Mouse (Mus musculus) gastrocnemius, postnatal 4 days (tissue): Measurements from ENCODE around the gene Rpl13. TPM values are rescaled to one million over a fixed set of nuclear protein-coding genes. Genes with fewer than 3 reads are reported as not detected.
"Not testable (repeated sequence)": the region's sequence is repeated elsewhere in the genome, so short reads cannot be mapped to it uniquely, and the experiment has no call there.

ENCODE experiments used
- DNase-seq, 2 experiments: peaks; one replicate each; pipeline ENCODE4 v3.0.0; 2021 to 2022; ENCODE audit warnings: low spot score in 2 of 2, mixed read lengths in 2 of 2
- long read RNA-seq, 2 experiments: library from polyadenylated mRNA; stranded (forward); transcript quantifications; one replicate each; pipeline ENCODE4 v2.0.0; 2021
- total RNA-seq, 2 experiments: library from RNA; stranded (reverse); gene quantifications; 2 replicates each; pipeline ENCODE4 v1.2.3; 2021

Gene Rpl13
- 100 to 1,000 TPM; 798 to 871 TPM for total RNA-seq
- long read RNA-seq, experiment 1, transcript Rpl13-201 (6 exons, 780 nt): major isoform, 522 of 538 reads
- long read RNA-seq, experiment 1, partial matches to known transcripts: 8 of 538 reads
- long read RNA-seq, experiment 1, other reads (novel, unspliced or antisense): 7 of 538 reads
- long read RNA-seq, experiment 2, transcript Rpl13-201 (6 exons, 780 nt): major isoform, 570 of 584 reads
- long read RNA-seq, experiment 2, partial matches to known transcripts: 7 of 584 reads
- long read RNA-seq, experiment 2, other reads (novel, unspliced or antisense): 7 of 584 reads

DNA sequence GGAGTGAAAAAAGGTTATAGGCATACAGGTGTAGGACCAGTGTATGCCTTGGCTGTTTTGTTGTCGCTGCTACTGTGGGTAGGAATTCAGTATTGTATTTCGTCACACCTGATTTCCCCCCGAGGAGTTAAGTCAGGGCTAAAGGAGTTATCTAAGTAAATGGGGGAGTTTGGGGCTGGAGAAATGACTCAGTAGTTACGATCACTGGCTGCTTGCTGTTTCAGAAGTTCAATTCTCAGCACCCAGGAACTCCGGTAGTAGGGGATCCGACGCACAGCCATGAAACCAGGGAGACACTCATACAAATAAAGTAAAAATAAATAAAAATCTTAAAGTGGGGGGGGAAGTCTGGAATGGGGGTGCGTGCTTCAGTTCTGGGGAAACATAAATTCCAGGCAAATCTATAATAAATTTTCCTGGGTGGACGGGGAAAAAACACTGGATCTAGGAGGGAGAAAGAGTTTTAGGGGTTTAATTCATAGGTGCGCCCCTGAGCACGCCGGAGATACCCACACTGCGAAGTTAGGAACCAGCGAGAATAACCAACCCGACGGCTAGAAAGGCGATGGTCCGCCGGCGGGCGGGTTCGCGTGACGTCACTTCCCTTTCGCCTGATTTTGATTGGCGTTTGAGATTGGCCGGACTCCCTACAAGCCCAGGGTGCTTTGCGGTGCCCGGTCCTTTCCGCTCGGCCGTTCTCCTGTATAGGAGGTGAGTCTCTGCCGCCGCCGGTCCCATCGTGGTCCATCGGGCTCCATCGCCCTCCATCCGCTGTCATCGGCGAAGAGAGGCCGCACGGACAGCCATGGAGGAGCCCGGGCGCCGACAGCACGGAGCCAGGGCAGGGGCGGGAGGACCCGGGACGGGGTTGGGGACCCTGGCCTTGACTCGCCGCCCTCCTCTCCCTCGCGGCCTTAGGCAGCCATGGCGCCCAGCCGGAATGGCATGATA lies at the start of gene Rpl13:
Gene Rpl13, plus strand, starts transcription at position 616 of the 951 bp plus-strand sequence.
- peak; percentile 94 to 98 for DNase-seq

DNA sequence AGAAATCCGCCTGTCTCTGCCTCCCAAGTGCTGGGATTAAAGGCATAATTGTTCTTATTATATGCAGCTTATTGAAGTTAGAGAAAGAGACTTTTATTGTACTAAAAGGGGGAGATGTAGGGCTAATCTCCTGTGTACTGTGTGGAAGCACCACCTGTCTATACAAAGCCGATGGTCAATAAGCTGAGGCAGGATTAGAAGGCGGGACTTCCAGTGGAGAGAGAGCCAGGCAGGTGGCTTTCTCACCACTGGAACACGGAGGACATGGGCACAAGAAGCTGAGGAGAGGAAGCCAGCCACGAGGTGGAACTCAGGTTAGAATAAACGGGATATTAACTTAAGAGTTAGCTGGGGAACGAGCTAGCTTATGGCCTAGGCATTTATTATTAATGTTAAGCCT lies 39.4 kb upstream of the Rpl13 start, which contains the start of gene Spg7:
Gene Spg7, plus strand, starts transcription at position 222 of the 400 bp plus-strand sequence.
- no peak for DNase-seq

DNA sequence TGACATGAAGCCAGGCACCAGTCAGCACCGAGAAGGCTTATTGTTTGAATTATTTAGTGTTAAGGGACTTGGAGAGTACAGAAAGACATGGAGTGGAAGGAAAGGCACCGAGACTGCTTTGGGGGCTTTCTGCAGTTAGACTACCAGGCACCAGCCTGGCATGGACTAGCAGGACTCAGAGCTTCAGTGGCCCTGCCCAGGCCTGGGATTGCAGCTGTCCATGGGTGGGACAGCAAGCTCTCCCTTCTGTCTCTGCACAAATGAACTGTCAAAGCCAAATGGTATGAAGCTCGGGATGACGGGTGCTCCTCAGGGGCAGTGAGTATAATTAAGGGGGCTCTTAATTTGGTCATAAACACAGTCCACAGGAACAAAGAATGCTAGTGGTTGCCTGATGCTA lies 38.1 kb upstream of the Rpl13 start:
- no peak for DNase-seq

DNA sequence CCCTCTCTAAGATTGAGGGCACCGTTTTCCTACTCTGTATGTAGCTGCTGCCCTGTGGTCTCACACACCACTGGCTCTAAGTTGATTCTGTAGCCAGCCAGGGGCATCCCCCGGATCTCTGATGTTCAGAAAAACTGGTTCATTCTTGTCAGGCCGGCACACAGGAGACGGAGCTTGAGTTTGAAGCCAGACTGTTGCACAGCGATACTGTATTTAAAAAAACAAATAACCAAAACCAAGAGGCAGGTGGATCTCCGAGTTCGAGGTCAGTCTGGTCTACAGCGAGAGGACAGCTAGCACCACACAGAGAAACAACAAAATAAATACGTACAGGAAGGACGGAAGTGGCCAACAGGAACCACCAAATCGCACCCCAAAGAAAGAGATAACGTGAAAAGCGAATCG lies 37.3 kb upstream of the Rpl13 start:
- no peak for DNase-seq

DNA sequence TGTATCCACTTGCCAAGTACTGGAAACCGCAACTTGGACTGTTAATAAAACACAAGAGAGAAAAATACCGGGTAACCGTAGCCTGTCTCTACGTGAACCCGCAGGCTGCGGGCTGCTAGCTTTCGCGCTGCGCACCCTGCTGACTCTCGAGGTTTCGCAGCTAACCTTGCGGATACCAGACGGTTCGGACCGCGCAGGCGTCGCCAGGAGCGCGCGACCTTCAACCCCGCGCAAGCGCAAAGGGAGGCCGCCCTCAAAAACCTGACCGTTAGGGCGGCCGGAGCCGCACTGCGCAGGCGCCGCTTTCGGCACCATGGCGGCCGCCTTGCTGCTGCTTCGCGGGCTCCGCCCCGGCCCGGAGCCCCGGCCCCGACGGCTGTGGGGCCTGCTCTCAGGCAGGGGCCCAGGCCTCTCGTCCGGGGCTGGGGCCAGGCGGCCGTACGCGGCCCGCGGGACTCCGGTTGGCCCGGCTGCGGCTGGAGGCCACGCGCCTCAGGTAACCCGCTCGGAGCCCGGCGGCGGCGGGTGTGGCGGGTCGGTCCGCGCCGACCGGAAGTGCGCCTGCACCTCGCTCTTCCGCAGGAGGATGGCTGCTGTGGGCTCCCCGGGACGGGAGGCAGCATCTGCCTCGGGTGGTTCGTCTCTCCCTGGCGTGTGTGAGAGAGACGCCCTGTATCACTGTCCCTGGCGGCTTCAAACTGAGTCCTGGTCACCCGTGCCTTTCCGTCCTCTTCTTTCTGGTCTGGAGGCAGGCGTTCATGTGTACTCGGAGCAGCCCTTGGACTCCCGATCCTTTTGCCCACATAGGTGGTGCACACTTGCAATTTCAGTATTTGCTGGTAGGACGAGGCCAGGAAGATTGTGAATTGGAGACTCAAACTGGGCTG lies 36.7 kb upstream of the Rpl13 start:
- DNase-seq: peak; percentile 94 to 96

DNA sequence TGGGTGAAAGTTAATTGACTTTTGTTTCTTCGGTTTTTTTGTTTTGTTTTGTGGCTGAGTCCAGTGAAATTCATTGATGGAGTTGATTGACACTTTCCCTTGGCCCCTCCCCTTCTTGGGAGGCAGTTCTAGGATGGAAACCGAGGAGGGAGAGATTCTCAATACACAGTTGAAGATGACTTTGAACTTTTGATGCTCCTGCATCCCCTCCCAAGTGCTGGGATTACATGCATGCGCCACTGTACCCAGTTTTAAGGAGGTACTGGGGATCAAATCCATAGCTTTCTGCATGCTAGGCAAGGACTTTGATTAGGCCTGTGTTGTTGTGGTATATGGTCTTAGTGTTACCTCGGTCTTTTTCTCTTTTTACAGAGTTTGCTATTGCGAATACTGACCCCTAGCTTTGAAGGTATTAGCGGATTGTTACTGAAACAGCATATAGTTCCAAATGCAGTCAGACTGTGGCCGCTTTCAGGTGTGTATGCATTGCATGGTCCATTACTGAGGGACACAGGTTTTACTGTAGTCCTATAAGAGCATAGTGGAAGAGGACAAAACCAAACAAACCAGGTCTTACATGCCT lies 36.0 kb upstream of the Rpl13 start:
- DNase-seq: no peak

DNA sequence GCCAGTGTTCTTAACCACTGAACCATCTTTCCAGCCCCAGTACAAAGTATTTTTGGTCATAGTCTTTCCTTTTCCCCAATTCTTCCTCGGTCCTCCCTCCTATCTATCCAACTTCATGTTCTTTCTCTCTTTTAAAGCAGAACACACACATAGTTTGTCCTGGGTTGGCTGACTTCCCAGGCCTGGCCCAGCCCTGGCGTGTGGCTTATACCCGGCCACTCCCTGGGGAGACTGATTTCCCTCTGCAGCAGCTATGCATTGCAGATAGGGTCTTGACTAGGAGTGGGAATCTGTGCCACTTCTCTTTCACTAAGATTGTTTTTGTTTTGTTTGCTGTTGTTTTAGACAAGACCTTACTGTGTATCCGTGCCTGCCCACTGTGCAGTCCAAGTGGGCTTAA lies 31.0 kb upstream of the Rpl13 start:
- no peak for DNase-seq

DNA sequence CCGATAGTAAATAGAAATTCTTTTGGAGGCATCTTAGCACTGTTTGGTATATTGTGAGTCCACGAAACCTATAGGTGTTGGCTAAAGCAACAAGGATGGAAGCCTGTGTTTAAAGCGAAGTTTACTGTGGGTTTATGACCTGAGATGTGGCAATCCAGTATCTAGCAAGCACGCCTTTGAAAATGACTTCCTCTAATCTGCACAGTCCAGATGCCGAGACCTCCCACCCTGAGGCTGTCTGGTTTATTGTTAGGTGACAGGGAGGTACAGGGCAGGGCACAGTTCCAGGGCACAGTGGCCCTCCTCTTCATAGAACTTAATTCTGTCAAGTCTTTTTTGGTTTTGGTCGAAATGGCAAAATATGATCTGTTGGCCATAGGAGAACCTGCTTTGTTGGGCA lies 24.9 kb upstream of the Rpl13 start:
- DNase-seq: no peak

DNA sequence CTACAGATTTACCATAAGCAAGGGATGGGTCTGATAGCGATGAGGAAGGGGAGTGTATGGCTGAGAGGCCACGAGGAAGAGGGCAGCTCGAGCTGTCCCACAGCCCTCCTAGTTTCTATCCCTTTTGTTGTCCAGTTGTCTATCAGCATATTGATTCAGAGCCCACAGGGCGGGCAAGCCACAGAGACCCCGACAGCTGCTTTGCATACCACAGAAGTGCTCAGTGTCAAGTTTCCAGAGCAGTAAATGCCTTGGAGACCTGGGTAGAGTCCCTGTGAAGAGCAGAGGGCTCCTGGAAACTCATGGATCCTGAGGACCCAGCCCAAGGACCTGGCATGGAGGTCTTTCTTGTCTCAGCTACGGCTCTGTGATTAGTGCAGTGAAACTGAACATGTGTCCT lies 19.2 kb upstream of the Rpl13 start:
- DNase-seq: no peak

DNA sequence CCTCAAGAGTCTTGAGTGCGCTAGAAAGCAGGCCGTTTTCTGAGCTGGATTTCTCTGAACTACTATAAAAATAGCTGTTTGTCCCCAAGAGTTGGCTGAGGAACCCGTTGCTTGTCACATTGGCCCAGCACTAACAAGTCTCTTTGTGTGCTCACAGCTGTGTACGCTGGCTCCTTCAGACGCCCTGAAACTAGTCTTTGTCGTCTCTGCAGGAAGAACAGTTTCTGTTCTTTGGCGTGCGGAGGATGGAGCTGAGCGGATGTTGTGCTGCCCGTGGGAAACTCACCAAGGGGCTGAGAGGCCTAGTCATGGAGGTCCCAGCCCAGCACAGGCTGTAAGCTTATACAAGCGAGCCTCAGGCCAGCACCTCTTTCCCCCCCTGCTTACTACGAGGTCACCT lies 18.5 kb upstream of the Rpl13 start:
- no peak for DNase-seq

DNA sequence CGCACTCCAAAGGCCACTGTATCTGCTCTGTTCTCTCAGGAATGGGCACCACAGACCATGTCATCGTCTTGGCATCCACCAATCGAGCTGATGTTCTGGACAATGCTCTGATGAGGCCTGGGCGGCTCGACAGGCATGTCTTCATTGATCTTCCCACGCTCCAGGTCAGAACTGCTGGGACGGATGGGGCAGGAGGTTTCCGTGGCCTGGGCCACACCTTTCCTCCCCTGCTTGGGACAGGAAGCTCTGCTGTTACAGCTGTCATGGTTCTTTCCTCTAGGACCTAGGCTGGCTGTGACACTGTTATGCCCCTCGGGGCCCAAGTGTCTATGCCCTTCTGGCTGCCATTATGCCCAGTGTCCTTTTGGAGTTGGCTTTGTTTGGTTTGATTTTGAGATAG lies 14.9 kb upstream of the Rpl13 start:
- DNase-seq: no peak

DNA sequence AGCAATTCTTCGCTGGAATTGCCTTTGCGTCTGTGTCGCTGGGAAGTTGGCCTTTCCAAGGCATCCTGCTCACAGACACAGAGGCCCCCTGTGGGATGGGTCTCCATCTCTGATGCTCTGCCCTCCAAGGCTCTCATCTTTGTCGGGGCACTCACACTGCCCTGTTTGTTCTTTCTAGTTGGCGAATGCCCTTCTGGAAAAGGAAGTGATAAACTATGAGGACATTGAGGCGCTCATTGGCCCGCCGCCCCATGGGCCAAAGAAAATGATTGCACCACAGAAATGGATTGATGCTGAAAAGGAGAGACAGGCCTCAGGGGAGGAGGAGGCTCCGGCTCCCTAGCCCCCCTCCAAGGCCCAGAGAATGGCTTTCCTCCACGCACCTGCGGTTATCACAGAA lies 4.9 kb upstream of the Rpl13 start:
- DNase-seq: no peak

DNA sequence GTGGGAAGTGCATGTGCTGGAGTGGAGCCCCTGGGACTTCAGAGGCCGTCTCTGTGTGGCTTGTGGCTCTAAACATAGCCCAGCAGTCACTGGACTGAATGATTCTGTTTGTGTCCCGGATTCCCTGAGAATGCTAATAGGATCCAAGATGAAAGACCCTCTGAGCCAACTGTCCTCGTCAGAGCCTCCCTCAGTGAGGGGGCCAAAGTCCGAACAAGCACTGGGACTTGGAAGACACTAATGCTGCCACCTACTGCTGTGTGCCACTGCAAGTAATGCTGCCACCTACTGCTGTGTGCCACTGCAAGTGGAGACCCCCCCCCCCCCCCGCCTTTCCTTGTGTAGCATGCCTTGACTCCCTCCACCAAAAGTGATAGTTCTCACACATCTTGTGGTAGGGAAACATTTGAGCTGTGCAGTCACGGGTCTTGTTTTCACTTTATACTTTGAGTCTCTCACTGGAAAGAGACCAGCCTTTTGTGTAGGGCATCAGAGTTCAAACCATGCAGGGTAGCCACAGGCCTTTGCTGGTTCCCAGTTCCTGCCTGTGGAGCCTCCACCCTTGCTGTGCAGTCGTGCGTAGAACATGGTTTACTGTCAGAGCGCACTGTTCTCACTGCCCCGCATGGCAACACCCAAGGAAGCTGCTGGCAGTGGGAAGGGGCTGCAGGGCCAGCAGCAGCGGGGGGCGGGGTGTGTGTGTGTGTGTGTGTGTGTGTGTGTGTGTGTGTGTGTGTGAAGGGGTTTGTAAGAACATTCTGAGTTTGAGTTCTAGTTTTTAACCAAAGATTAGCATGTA lies 4.2 kb upstream of the Rpl13 start:
- DNase-seq: no peak

DNA sequence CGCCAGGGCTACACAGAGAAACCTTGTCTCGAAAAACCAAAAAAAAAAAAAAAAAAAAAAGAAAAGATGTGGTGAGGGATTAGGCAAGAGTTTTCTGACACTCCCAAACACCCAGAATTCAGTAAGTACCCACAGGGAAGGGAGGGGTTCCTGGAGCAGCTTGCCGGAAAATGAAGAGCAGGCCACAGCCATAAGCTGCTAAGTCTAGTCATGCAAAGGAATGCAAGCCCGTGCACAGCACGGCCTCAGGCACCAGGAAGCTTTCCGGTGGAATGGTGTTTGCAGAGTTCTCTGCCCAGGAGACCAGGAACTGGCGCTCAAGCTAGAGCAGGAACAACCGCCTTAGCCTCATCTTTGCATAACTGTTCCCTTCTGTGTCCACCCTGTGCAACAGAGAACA lies 1.9 kb upstream of the Rpl13 start:
- no peak for DNase-seq

DNA sequence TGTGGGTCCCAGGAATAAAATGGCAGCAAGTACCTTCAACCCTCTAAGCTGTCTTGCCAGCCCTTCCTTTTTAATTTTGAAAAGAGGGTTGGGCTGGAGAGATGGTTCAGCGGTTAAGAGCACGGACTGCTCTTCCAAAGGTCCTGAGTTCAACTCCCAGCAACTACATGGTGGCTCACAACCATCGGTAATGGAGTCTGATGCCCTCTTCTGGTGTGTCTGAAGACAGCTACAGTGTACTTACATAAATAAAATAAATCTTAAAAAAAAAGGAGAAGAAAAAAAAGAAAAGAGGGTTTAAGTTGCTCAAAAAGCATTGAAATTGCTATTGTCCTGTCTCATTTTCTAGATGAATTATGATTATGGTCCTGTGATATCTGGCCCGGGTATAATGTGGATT lies 906 bp upstream of the Rpl13 start:
- DNase-seq: no peak

DNA sequence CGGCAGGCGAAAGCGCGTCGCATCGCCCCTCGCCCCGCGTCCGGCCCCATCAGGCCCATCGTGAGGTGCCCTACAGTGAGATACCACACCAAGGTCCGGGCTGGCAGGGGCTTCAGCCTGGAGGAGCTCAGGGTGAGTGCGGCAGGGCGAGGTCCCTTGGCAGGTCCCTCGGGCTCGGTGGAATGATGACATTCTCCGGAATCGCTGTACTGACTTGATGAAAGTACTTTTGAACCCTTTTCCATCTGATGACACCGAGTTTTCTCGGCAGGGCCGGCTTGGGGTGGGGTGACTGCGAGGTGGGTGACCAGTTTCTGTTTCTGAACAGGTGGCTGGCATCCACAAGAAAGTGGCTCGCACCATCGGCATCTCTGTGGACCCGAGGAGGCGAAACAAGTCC lies 705 bp downstream of the Rpl13 start:
- not testable (repeated sequence) for DNase-seq

DNA sequence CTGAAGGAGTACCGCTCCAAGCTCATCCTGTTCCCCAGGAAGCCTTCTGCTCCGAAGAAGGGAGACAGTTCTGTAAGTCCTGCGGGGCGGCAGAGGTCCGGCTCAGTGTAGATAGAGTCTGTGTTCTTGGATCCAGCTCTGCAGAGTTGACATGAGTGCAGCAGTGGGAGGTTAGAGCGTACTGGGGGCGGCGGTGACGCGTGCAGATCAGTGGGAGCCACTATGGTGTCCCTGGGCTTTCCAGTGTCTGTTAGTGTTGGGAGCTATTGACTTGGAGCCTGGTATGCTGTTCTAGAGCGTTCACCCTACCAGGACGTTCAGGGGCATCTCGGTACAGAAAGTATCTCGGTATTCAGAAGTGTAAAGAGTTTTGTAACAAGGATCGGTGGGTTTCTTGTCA lies 1.1 kb downstream of the Rpl13 start:
- DNase-seq: no peak

DNA sequence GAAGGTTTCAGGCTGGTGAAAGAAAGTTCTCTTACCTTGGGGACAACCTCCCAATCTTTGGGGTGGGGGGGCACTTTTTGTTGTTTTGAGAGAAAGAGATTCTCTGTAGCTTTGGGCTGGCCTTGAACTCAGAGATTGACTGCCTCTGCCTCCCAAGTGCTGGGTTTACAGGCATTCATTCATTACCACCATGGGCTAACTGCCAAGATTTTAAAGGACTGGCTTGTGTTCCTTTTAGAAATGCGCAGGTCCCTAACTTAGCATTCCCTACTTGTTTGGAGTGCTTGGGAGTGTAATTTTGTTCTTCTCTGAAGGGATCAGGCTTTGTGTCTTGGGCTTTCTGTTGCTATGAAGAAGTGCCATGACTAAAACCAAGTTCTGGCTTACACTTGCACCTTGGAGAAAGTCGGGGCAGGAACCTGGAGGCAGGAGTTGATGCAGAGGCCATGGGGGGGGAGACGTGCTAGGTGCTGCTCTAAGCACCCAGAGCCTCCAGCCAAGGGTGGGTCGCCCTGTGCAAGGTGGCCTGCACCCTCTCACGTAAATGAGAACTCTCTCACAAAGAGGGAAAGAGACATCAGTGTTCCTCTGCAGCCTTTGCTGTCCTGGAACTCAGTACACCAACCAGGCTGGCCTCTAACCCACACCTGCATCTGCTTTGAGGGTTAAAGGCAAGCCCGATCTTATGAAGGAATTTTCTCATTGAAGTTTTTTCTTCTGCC lies 2.1 kb downstream of the Rpl13 start:
- DNase-seq: no peak

DNA sequence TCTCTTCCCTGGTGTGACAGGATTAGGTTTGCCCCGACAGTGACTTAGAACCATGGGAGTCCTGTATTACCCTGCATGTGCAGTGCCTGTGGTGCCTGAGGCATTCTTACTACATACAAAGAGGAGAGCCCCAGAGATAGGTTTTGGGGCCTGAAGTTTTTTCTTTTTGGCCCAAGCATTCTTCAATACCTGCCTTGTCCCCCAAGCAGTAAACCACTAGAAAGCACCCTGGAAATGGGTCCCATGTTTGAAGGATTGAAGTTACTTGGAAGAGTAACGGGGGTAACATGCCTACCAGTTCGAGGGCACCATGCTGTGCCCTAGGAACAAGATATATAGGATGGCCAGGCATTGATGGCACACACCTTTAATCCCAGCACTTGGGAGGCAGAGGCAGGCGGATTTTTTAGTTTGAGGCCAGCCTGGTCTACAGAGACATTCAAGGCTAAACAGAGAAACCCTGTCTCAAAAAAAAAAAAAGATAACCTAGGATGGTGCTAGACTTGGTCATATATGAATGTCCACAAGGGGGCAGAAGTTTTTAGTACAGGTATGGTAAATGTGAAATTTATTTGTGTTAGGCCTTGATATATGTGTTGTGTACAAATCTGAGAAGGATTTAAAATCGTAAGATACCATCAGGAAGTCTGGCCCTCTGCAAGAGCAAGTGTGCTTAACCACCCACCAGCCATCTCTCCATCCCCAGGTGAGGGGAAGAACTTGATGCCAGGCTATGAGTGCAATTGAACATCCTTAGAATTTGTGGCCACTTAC lies 3.6 kb downstream of the Rpl13 start:
- no peak for DNase-seq
